Mouse (Mus musculus) heart, embryonic 14.5 days (tissue): ENCODE data around the gene Nepn. TPM values are rescaled to one million over a fixed set of nuclear protein-coding genes. Genes with fewer than 3 reads are reported as not detected.
"Not testable (repeated sequence)": the region's sequence is repeated elsewhere in the genome, so short reads cannot be mapped to it uniquely, and the experiment has no call there.

Experiments used
- ATAC-seq: fragments of 200-750 bp; cut with Nextera tagmentation; 2 replicates; pipeline ENCODE4 v1.8.0; 2017; ENCODE audit warnings: low read depth, moderate TSS enrichment; ENCODE audit not compliant: insufficient number of reproducible peaks, insufficient read depth, low FRiP score
- H3K27ac ChIP-seq, 2 experiments: fragments of 200-500 bp in 1 of 2; fragments of 300-500 bp in 1 of 2; sonication (generic) in 1 of 2; replicated peaks in 1 of 2; 2 replicates each; pipeline ENCODE4 v1.5.1; 2012 to 2014; ENCODE audit warnings: low read depth in 2 of 2, low read length in 2 of 2, control low read depth in 1 of 2, mild to moderate bottlenecking in 1 of 2, mixed read lengths in 1 of 2; ENCODE audit not compliant: control insufficient read depth in 1 of 2, insufficient read depth in 1 of 2
- H3K27me3 ChIP-seq: fragments of 300-500 bp; sonication (generic); 2 replicates; pipeline ENCODE4 v1.6.1; 2014; ENCODE audit warnings: mild to moderate bottlenecking, low read length, control low read depth; ENCODE audit not compliant: control insufficient read depth, insufficient read depth
- H3K36me3 ChIP-seq: fragments of 300-500 bp; sonication (generic); 2 replicates; pipeline ENCODE4 v1.6.1; 2014; ENCODE audit warnings: mild to moderate bottlenecking, control low read depth, low read length, mixed read lengths; ENCODE audit not compliant: control insufficient read depth, insufficient read depth
- H3K4me1 ChIP-seq, 2 experiments: fragments of 200-500 bp in 1 of 2; fragments of 300-500 bp in 1 of 2; sonication (generic) in 1 of 2; 2 replicates each; pipeline ENCODE4 v1.6.1; 2012 to 2014; ENCODE audit warnings: low read length in 2 of 2, control low read depth in 1 of 2, mixed read lengths in 1 of 2; ENCODE audit not compliant: control insufficient read depth in 2 of 2, insufficient read depth in 2 of 2
- H3K4me2 ChIP-seq: fragments of 300-500 bp; sonication (generic); 2 replicates; pipeline ENCODE4 v1.6.1; 2014; ENCODE audit warnings: mild to moderate bottlenecking, low read length
- H3K4me3 ChIP-seq, 2 experiments: fragments of 200-500 bp in 1 of 2; fragments of 300-500 bp in 1 of 2; sonication (generic) in 1 of 2; 2 replicates each; pipeline ENCODE4 v1.5.1; 2012 to 2014; ENCODE audit warnings: low read length in 2 of 2, mild to moderate bottlenecking in 2 of 2, control low read depth in 1 of 2, low read depth in 1 of 2, moderate library complexity in 1 of 2; ENCODE audit not compliant: control insufficient read depth in 1 of 2, insufficient read depth in 1 of 2
- H3K9ac ChIP-seq: fragments of 300-500 bp; sonication (generic); 2 replicates; pipeline ENCODE4 v1.6.1; 2014; ENCODE audit warnings: mild to moderate bottlenecking, low read length
- H3K9me3 ChIP-seq: fragments of 300-500 bp; sonication (generic); 2 replicates; pipeline ENCODE4 v1.6.1; 2016; ENCODE audit warnings: low read length, control low read depth; ENCODE audit not compliant: control insufficient read depth
- WGBS: fragments of 180-500 bp; shearing (Covaris S2); extraction: QIAGEN DNeasy Blood & Tissue Kit; methylation state at CpG from one replicate; pipeline ENCODE4 v1.1.7; 2014; 5-methylcytosine and 5-hydroxymethylcytosine counted together
- polyA plus RNA-seq: library from polyadenylated mRNA; unstranded; fragments of >200 nt; fragmentation: Nextera tagmentation; extraction: Ambion mirVana; gene quantifications from 2 replicates; pipeline ENCODE4 v1.2.1, GENCODE M21; 2014

Nepn gene
- not detected in 2 replicates for polyA plus RNA-seq

DNA sequence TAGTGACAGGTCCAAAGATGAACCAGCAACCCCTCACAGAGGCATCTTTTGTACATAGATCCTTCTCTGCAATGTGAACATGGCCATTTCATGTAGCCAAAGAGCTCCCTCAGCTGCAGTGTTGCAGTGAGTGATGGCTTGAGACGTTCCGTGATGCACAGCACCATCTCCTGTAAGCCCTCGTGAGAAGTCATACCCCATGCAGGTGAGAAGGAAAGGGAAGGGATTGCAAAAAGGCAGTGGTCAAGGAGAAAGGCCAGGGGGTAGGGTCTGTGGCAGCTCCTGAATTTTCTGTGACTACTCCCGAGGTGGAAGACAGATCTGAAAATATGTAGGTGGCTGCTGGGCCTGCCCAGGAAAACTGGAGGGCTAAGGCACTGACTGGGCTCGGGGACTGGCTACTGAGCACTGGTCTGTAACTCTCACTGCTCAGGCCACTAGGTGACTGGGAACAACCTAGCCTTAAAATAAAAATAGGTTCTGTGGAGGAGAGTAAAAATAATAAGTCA, at the start of gene Nepn:
Gene Nepn, plus strand, starts transcription at position 51 of the 509 bp plus-strand sequence.
- no peaks in the 10 kb centered on the region for H3K27me3 ChIP-seq
- no peaks in the 10 kb centered on the region; a peak in 1 of 4 replicates for H3K4me1 ChIP-seq
- WGBS: 59% methylated on average over 5 of the region's 5 CpGs
- no peak within 1 kb of the TSS for H3K27ac ChIP-seq
- H3K4me2 ChIP-seq: no peak within 1 kb of the TSS
- H3K9me3 ChIP-seq: no peaks in the 10 kb centered on the region
- no peak for ATAC-seq
- no peak within 1 kb of the TSS for H3K9ac ChIP-seq
- no peak within 1 kb of the TSS for H3K4me3 ChIP-seq
- H3K36me3 ChIP-seq: no peaks in the 10 kb centered on the region

DNA sequence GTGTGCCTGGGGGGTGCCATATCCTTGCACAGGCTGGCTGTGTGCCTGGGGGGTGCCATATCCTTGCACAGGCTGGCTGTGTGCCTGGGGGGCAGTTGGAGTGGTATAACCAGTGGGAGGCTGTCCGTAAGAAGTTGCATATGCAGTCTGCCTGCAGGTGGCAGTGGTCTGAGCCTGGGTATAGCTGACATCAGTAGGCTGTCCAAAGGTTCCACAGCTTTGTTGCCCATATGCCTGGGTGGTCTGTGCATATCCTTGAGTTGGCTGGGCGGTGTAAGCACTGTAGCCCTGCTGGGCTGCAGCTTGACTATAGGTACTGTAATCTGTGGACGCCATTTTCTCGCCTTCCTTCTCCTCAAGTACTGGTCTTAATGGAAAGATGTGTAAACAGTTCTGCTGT, 45.4 kb upstream of the Nepn start:
- WGBS: 91% methylated on average over 4 of the region's 4 CpGs
- not testable (repeated sequence) for H3K27ac ChIP-seq, H3K27me3 ChIP-seq, H3K4me2 ChIP-seq, H3K4me3 ChIP-seq, ATAC-seq, H3K9me3 ChIP-seq, H3K4me1 ChIP-seq, H3K9ac ChIP-seq
- H3K36me3 ChIP-seq: peaks cover 83% of the 10 kb centered on the region

DNA sequence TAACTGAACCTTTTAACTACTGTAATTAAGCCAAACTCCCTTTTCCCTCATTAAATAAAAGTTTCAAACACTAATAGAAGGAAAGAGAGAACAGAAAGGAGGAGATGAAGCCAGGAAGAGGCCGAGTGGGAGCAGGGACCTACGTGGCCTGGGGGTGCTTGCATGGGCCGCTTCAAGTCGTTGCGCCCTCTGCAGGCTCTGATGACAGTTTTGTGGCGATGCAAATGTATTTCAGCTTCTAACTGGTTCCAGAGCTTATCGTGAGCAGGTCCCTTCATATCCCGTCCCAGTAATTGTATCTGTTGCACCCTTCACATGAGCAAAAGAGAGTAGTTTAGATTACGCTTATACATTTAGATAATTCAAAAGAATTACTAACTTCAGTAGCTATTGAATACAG, 35.6 kb upstream of the Nepn start:
- Histone ChIP-seq H3K4me2 (no peak overlapping the region), H3K27ac (no peak overlapping the region), H3K4me3 (no peak overlapping the region), H3K27me3 (no peaks in the 10 kb centered on the region), H3K4me1 (no peaks in the 10 kb centered on the region), H3K36me3 (peaks cover 74% of the 10 kb centered on the region), H3K9ac (no peak overlapping the region), H3K9me3 (no peaks in the 10 kb centered on the region)
- 74% methylated on average over 9 of the region's 9 CpGs for WGBS
- ATAC-seq: no peak

DNA sequence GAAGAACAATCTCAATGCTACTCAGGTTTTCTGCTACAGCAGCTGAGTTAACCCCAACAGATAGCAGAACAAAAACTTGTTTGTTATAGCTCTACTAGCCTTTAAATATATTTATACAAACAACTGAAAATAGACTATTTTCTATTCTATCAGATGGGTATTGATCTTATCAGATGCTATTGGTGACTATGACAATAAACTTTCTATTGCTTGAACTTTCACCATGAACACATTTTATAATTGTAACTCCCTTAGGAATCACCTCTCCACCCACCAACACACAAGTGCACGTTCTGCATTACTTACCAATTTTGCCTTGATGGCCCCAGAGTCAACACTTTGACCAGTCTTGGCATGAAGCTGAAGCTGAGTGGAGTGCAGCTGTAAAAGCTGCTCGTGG, 30.3 kb upstream of the Nepn start, which contains the start of gene Gm26741:
Gene Gm26741, plus strand, starts transcription at position 301 of the 400 bp plus-strand sequence.
- H3K4me1 ChIP-seq: no peaks in the 10 kb centered on the region
- no peak within 1 kb of the TSS for H3K4me2 ChIP-seq
- peaks cover 39% of the 10 kb centered on the region; the same call in 1 of the 2 replicates for H3K36me3 ChIP-seq
- H3K9me3 ChIP-seq: no peaks in the 10 kb centered on the region
- ATAC-seq: no peak
- no peak within 1 kb of the TSS for H3K4me3 ChIP-seq
- no peak within 1 kb of the TSS for H3K9ac ChIP-seq
- 91% methylated on average over 2 of the region's 2 CpGs for WGBS
- H3K27me3 ChIP-seq: no peaks in the 10 kb centered on the region
- no peak within 1 kb of the TSS for H3K27ac ChIP-seq

DNA sequence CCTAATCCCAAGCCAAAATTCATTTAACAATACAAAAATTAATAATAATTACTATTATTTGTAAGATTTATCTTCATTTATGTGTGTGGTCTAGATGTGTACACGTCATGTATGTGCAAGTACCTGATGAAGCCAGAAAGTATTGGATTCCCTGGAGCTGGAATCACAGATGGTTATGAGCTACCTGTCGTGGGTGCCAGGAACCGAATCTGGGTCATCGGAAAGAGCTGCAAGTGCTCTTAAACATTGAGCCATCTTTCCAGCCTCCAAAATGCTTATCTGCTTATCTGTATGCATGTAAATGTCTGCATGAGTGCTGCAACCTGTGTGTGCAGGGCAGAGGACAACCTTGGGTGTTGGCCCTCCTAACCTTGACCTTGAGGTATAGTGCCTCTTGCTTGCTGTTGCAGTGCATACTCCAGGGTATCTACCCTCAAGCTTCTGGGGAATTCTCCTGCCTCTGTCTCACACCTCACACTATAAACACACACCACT, 28.5 kb upstream of the Nepn start:
- H3K27ac ChIP-seq: no peak overlapping the region
- 95% methylated on average over 4 of the region's 4 CpGs for WGBS
- H3K36me3 ChIP-seq: peaks cover 25% of the 10 kb centered on the region; the same call in 1 of the 2 replicates
- ATAC-seq: no peak
- no peaks in the 10 kb centered on the region for H3K27me3 ChIP-seq
- no peaks in the 10 kb centered on the region for H3K4me1 ChIP-seq
- H3K9ac ChIP-seq: no peak overlapping the region
- H3K4me2 ChIP-seq: no peak overlapping the region
- H3K4me3 ChIP-seq: no peak overlapping the region
- no peaks in the 10 kb centered on the region for H3K9me3 ChIP-seq

DNA sequence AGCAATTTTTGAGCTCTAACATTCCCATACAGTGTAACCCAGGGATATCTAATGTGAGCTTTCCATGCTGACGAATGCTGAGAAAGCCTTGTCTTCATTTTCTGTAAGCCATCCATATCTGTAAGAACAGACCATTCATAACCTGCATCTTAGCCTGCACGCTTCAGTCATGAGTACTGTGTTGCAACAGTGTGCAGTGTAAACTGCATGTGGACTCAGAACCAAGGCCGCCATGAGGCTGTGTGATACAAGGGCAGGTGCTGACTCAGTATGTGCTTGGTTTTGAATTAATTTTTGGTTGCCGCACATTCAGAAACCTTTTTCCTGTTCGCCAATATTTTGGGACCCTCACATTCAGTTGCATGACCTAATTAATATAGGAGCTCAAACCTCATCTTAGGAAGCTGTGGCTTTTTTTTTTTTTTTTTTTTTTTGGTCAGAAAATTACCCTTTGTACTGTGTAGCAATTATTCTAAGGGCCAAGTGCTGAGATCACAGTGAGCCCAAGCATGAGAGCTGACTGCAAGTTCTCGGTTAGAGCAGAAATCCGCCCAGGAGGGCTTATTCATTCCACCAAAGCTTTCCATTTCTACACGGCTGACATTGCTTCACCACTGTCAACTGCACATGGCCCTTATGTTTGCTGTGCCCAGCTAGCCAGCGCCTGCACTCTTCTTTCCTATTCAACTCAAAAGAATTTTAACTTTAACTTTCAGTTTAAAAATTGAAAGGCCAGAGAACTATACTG, 27.7 kb upstream of the Nepn start:
- 92% methylated on average over 9 of the region's 9 CpGs for WGBS
- H3K4me1 ChIP-seq: no peaks in the 10 kb centered on the region
- ATAC-seq: no peak
- H3K4me2 ChIP-seq: no peak overlapping the region
- H3K9ac ChIP-seq: no peak overlapping the region
- no peaks in the 10 kb centered on the region for H3K9me3 ChIP-seq
- H3K27ac ChIP-seq: no peak overlapping the region
- H3K27me3 ChIP-seq: no peaks in the 10 kb centered on the region
- peaks cover 17% of the 10 kb centered on the region; the same call in 1 of the 2 replicates for H3K36me3 ChIP-seq
- no peak overlapping the region for H3K4me3 ChIP-seq

DNA sequence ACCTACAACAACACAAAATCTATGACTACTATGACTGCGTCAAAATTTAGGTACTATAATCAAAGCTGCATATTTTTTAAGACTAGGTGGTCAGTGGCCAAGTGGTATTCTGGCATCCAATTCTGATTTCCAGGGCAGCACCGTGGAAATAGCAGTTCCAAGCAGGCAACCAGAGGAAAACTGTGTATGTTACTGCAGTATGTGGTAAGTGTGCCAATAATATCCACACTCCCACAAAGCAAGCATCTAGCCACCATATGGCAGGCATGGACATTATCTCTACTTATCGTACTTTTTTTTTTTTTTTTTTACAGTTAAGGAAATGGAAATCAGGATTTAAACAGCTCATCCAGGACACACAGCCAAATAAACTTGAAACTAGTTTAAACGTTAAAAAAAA, 20.4 kb upstream of the Nepn start:
- no peak overlapping the region for H3K4me2 ChIP-seq
- WGBS: 61% methylated on average over 4 of the region's 4 CpGs
- H3K9me3 ChIP-seq: no peaks in the 10 kb centered on the region
- no peak for ATAC-seq
- H3K27me3 ChIP-seq: no peaks in the 10 kb centered on the region
- no peaks in the 10 kb centered on the region for H3K4me1 ChIP-seq
- H3K4me3 ChIP-seq: no peak overlapping the region
- H3K27ac ChIP-seq: no peak overlapping the region
- H3K36me3 ChIP-seq: no peaks in the 10 kb centered on the region
- H3K9ac ChIP-seq: no peak overlapping the region
